Mouse (Mus musculus): Measurements from ENCODE around the gene Ssu2. TPM values are rescaled to one million over a fixed set of nuclear protein-coding genes. Genes with fewer than 3 reads are reported as not detected.

The Ssu2 gene
- total and polyA plus RNA-seq, 2 experiments: not detected

DNA sequence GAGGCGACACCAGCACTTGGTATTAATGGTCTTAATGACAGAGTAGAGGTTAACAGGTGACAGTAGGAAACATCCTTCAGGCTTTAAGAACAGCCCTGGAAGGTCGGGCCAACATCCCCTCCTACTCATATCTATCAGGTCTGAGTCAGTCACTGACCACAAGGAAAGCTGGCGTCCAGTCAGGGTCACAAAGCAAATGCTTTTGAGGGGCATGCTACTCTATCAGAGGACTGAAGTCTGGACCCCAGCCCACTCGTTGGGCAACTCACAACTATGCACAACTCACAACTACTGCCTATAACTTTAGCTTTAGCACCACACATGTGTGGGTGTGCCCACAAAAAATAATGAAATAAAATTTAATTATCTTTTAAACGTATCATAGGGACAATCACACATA is 16.3 kb upstream of the Ssu2 start:
- H3K4me1 ChIP-seq (ENCODE audit: control insufficient read depth, insufficient read depth, low read length): no peaks in the 10 kb centered on the region
- H3K9ac ChIP-seq (ENCODE audit: low read depth, low read length): no peak overlapping the region
- WGBS: 72% methylated on average over 5 of the region's 5 CpGs
- H3K79me2 ChIP-seq (ENCODE audit: control insufficient read depth, insufficient read depth, low read length): no peaks in the 10 kb centered on the region
- H3K27ac ChIP-seq (replicated peaks; ENCODE audit: insufficient read depth, low read depth, low read length): no peak overlapping the region
- H3K36me3 ChIP-seq (ENCODE audit: control insufficient read depth, insufficient read depth, low read length): no peaks in the 10 kb centered on the region
- no peaks in the 10 kb centered on the region for H3K27me3 ChIP-seq (ENCODE audit: control insufficient read depth, insufficient read depth, low read length)
- TF ChIP-seq POLR2A (IDR thresholded peaks at IDR 0.05; ENCODE audit: extremely low read depth, insufficient read depth, low read length): no peak
- no peak for TF ChIP-seq CTCF (IDR thresholded peaks at IDR 0.05; ENCODE audit: low read depth, low read length)
- no peak overlapping the region for H3K4me3 ChIP-seq (ENCODE audit: insufficient read depth, low read depth, low read length)
- DNase-seq (ENCODE audit: extremely low read depth, low read depth, low spot score): no peak

DNA sequence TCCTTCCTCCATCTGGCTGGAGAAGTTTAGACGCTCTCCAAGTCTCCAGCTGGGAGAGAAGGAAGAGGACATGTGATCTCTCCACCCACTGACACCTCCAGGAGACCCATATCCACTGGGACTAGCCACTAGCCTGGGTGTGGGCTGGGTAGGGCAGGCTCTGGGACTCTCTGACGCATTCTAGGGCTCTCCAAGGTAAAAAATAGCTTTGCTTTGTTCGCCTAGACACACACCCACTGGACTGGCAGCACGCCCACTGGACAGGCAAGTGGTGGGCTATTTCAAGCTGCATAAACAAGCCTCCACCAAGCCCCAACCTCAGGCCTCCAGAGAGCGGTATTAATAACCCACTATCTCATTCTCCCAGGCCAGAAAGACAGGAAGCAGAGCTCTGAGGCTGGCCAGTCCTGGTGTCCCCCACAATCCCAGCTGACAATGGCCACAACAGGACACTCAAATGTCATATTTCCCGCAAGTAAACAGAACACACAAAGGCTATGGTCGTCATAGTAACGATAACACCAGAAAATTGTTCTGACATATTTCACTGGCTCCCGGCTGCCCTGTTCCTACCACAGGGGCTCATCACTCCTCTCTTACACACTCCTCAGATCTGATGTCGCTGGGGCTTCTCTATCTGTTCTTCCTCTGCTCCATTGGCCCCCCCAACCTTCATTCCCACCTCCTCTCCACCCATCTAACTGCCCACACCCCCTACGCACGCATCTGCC is 14.3 kb upstream of the Ssu2 start:
- no peak overlapping the region for H3K4me3 ChIP-seq (ENCODE audit: insufficient read depth, low read depth, low read length)
- H3K36me3 ChIP-seq (ENCODE audit: control insufficient read depth, insufficient read depth, low read length): no peaks in the 10 kb centered on the region
- 68% methylated on average over 12 of the region's 12 CpGs for WGBS
- TF ChIP-seq POLR2A (IDR thresholded peaks at IDR 0.05; ENCODE audit: extremely low read depth, insufficient read depth, low read length): no peak
- no peak for TF ChIP-seq CTCF (IDR thresholded peaks at IDR 0.05; ENCODE audit: low read depth, low read length)
- DNase-seq (ENCODE audit: extremely low read depth, low read depth, low spot score): no peak
- H3K79me2 ChIP-seq (ENCODE audit: control insufficient read depth, insufficient read depth, low read length): no peaks in the 10 kb centered on the region
- no peaks in the 10 kb centered on the region for H3K4me1 ChIP-seq (ENCODE audit: control insufficient read depth, insufficient read depth, low read length)
- H3K27me3 ChIP-seq (ENCODE audit: control insufficient read depth, insufficient read depth, low read length): no peaks in the 10 kb centered on the region
- H3K9ac ChIP-seq (ENCODE audit: low read depth, low read length): no peak overlapping the region
- no peak overlapping the region for H3K27ac ChIP-seq (replicated peaks; ENCODE audit: insufficient read depth, low read depth, low read length)

DNA sequence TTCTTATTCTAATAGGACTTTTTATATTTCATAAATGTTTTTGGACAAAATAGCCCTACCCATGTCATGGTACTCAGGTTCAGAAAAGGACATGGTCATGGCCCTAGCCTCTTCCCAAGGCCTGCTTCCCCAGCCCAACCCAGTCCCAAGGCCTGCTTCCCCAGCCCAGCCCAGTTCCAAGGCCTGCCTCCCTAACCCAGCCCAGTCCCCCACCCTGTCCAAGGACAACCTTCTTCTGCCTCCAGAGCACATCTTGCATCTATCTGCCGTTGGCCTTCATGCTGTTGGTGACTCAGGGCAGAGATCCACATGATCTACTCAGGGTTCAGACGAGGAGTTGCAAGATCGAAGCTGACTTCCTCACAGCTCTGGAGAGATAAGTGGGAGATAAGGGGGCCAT is 9.5 kb upstream of the Ssu2 start:
- Histone ChIP-seq H3K27me3 (ENCODE audit: control insufficient read depth, insufficient read depth, low read length) (no peaks in the 10 kb centered on the region), H3K79me2 (ENCODE audit: control insufficient read depth, insufficient read depth, low read length) (no peaks in the 10 kb centered on the region), H3K9ac (ENCODE audit: low read depth, low read length) (no peak overlapping the region), H3K27ac (replicated peaks; ENCODE audit: insufficient read depth, low read depth, low read length) (no peak overlapping the region), H3K4me3 (ENCODE audit: insufficient read depth, low read depth, low read length) (no peak overlapping the region), H3K4me1 (ENCODE audit: control insufficient read depth, insufficient read depth, low read length) (no peaks in the 10 kb centered on the region), H3K36me3 (ENCODE audit: control insufficient read depth, insufficient read depth, low read length) (no peaks in the 10 kb centered on the region)
- no peak for DNase-seq (ENCODE audit: extremely low read depth, low read depth, low spot score)
- TF ChIP-seq CTCF (IDR thresholded peaks at IDR 0.05; ENCODE audit: low read depth, low read length) (no peak), POLR2A (IDR thresholded peaks at IDR 0.05; ENCODE audit: extremely low read depth, insufficient read depth, low read length) (no peak)
- WGBS: 79% methylated on average over 3 of the region's 3 CpGs

DNA sequence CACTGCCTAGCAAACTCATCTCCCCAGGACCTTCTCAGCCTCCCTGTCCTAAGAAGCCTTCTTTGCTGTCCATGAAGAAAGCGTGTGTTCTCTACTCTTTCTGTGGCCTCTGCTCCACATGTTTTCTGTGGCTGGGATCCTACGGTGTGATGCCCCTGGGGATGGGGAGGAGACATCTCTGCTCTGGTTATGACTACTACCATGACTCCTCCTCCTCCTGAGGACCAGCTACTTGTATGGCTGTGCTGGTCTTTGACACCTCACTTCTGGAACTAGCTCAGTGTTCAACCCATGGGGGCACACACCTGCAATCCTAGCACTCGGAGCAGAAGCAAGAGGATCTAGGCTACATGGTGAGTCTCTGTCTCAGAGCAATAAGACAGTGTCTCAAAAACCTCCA is 8.5 kb upstream of the Ssu2 start:
- Histone ChIP-seq H3K27ac (replicated peaks; ENCODE audit: insufficient read depth, low read depth, low read length) (no peak overlapping the region), H3K36me3 (ENCODE audit: control insufficient read depth, insufficient read depth, low read length) (no peaks in the 10 kb centered on the region), H3K4me1 (ENCODE audit: control insufficient read depth, insufficient read depth, low read length) (no peaks in the 10 kb centered on the region), H3K79me2 (ENCODE audit: control insufficient read depth, insufficient read depth, low read length) (no peaks in the 10 kb centered on the region), H3K4me3 (ENCODE audit: insufficient read depth, low read depth, low read length) (no peak overlapping the region), H3K27me3 (ENCODE audit: control insufficient read depth, insufficient read depth, low read length) (no peaks in the 10 kb centered on the region), H3K9ac (ENCODE audit: low read depth, low read length) (no peak overlapping the region)
- 94% methylated on average over 3 of the region's 3 CpGs for WGBS
- no peak for DNase-seq (ENCODE audit: extremely low read depth, low read depth, low spot score)
- TF ChIP-seq POLR2A (IDR thresholded peaks at IDR 0.05; ENCODE audit: extremely low read depth, insufficient read depth, low read length): no peak
- no peak for TF ChIP-seq CTCF (IDR thresholded peaks at IDR 0.05; ENCODE audit: low read depth, low read length)

DNA sequence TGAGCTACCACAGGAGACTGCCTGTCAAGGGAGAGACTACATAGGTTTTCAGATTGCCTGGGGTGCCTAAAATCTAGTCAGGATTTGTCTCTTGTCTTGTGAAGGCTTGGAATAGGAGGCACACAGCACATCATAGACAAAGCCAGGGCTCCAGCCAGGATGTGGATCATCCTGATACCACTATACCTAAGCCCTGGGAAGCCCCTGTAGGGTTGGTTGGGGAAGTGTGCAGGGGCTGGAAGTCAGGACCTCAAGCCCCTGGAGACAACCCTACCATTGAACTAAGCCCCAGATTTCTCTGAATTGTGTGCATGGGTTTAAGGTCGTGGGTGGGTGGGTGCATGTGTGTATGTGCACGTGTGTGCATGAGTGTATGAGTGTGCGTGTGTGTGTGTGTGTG is 562 bp upstream of the Ssu2 start:
- 73% methylated on average over 3 of the region's 3 CpGs for WGBS
- Histone ChIP-seq H3K79me2 (ENCODE audit: control insufficient read depth, insufficient read depth, low read length) (no peaks in the 10 kb centered on the region), H3K9ac (ENCODE audit: low read depth, low read length) (no peak overlapping the region), H3K4me3 (ENCODE audit: insufficient read depth, low read depth, low read length) (no peak overlapping the region), H3K27ac (replicated peaks; ENCODE audit: insufficient read depth, low read depth, low read length) (no peak overlapping the region), H3K4me1 (ENCODE audit: control insufficient read depth, insufficient read depth, low read length) (no peaks in the 10 kb centered on the region), H3K36me3 (ENCODE audit: control insufficient read depth, insufficient read depth, low read length) (no peaks in the 10 kb centered on the region), H3K27me3 (ENCODE audit: control insufficient read depth, insufficient read depth, low read length) (no peaks in the 10 kb centered on the region)
- TF ChIP-seq CTCF (IDR thresholded peaks at IDR 0.05; ENCODE audit: low read depth, low read length) (no peak), POLR2A (IDR thresholded peaks at IDR 0.05; ENCODE audit: extremely low read depth, insufficient read depth, low read length) (no peak)
- DNase-seq (ENCODE audit: extremely low read depth, low read depth, low spot score): no peak

DNA sequence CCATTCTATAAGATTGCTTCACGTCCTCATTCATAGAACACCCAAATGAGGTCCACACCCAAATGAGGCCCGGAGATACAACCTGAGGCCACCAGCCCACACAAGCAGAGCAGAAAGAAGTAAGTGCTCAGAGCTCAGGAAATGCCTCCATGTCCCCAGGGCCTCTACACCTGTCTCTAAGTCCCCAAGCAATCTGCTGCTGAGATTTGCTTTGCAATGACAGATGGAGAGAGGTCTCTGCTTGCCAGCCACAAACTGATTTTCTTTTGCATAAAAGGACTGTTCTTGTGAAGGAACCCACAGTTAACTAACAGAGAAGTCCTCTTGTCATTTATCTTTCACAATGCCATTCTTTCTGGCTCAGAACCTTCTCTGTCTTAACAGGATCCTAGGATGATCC is 1.6 kb downstream of the Ssu2 start:
- no peak for TF ChIP-seq CTCF (IDR thresholded peaks at IDR 0.05; ENCODE audit: low read depth, low read length)
- TF ChIP-seq POLR2A (IDR thresholded peaks at IDR 0.05; ENCODE audit: extremely low read depth, insufficient read depth, low read length): no peak
- no peaks in the 10 kb centered on the region for H3K27me3 ChIP-seq (ENCODE audit: control insufficient read depth, insufficient read depth, low read length)
- no peaks in the 10 kb centered on the region for H3K36me3 ChIP-seq (ENCODE audit: control insufficient read depth, insufficient read depth, low read length)
- no peaks in the 10 kb centered on the region for H3K79me2 ChIP-seq (ENCODE audit: control insufficient read depth, insufficient read depth, low read length)
- H3K4me1 ChIP-seq (ENCODE audit: control insufficient read depth, insufficient read depth, low read length): no peaks in the 10 kb centered on the region
- WGBS: 66% methylated on average over 2 of the region's 2 CpGs
- no peak for DNase-seq (ENCODE audit: extremely low read depth, low read depth, low spot score)
- no peak overlapping the region for H3K9ac ChIP-seq (ENCODE audit: low read depth, low read length)
- no peak overlapping the region for H3K27ac ChIP-seq (replicated peaks; ENCODE audit: insufficient read depth, low read depth, low read length)
- H3K4me3 ChIP-seq (ENCODE audit: insufficient read depth, low read depth, low read length): no peak overlapping the region
